Mouse (Mus musculus): ENCODE results near the gene Zfand6. TPM values are rescaled to one million over a fixed set of nuclear protein-coding genes. Genes with fewer than 3 reads are reported as not detected.

Gene Zfand6
- polyA plus RNA-seq, 1 experiment, result 89.4 TPM

DNA sequence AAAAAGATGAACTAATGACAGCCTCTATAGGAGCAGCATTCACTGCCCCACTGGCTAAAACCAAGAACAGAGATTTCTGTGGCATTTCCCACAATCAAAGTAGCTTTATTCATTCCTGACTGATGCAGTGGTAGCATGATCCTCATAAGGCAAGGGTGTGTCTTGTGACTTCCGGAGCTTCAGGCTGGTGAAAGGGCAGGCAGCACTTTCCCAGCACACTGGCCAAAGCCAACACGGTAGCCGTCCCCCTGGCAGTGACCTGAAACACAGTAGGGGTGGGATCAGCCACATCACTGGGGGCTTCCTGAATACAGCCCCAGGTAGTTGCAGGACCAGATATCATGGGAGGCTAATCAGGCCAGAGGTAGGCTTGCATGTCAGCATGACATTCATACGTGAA, 104.7 kb downstream of the Zfand6 start:
- no peak overlapping the region for H3K4me3 ChIP-seq (replicated peaks; ENCODE audit: control insufficient read depth, low read depth, low read length)
- H3K27ac ChIP-seq (ENCODE audit: control insufficient read depth, insufficient read depth, low read depth, low read length, poor library complexity), result no peak overlapping the region
- TF ChIP-seq CTCF (IDR thresholded peaks at IDR 0.05; ENCODE audit: control insufficient read depth, insufficient read depth, low read length) (no peak), POLR2A (IDR thresholded peaks at IDR 0.05; ENCODE audit: borderline replicate concordance, control insufficient read depth, low read depth, low read length) (no peak)
- H3K4me1 ChIP-seq (ENCODE audit: control insufficient read depth, insufficient read depth, low read length), result no peaks in the 10 kb centered on the region
- WGBS, result 83% methylated on average over 4 of the region's 4 CpGs

DNA sequence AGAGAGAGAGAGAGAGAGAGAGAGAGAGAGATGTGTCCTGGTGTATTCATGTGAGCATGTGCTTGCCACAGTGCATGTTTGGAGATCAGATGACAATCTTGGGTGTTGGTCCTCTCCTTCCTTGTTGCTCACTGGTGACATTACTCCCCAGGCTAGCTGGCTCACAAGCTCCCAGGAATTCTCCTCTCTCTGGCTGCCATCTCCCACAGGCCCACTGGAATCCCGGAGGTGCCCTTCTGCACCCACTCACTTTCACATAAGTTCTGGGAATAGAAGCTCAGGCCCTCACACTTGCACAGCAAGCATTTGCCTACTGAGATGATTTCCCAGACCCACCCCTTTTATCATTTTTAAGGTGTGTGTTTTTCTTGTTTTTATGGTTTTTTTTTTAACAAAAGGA, 110.0 kb downstream of the Zfand6 start:
- 89% methylated on average over 1 of the region's 1 CpGs for WGBS
- no peak overlapping the region for H3K27ac ChIP-seq (ENCODE audit: control insufficient read depth, insufficient read depth, low read depth, low read length, poor library complexity)
- TF ChIP-seq POLR2A (IDR thresholded peaks at IDR 0.05; ENCODE audit: borderline replicate concordance, control insufficient read depth, low read depth, low read length), result no peak
- TF ChIP-seq CTCF (IDR thresholded peaks at IDR 0.05; ENCODE audit: control insufficient read depth, insufficient read depth, low read length), result no peak
- no peak overlapping the region for H3K4me3 ChIP-seq (replicated peaks; ENCODE audit: control insufficient read depth, low read depth, low read length)
- H3K4me1 ChIP-seq (ENCODE audit: control insufficient read depth, insufficient read depth, low read length), result no peaks in the 10 kb centered on the region

DNA sequence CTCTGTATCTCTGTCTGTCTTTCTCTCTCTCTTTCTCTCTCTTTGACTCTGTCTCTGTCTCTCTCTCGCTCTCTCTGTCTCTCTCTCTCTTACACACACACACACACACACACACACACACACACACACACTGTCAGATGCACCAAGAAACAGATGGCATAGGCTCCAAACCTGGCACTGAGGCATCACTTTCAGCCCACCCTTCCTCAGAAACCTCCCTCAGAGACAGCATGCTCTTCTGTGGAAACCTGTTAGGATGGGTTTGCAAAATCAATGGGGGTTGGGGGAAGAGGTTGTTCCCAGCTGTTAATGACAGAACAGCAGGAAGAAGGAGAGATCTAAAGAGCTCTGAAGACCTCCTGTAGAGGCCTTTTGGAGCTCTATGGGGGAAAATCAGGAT, 110.9 kb downstream of the Zfand6 start:
- Histone ChIP-seq H3K27ac (ENCODE audit: control insufficient read depth, insufficient read depth, low read depth, low read length, poor library complexity) (no peak overlapping the region), H3K4me3 (replicated peaks; ENCODE audit: control insufficient read depth, low read depth, low read length) (no peak overlapping the region), H3K4me1 (ENCODE audit: control insufficient read depth, insufficient read depth, low read length) (no peaks in the 10 kb centered on the region)
- TF ChIP-seq POLR2A (IDR thresholded peaks at IDR 0.05; ENCODE audit: borderline replicate concordance, control insufficient read depth, low read depth, low read length) (no peak), CTCF (IDR thresholded peaks at IDR 0.05; ENCODE audit: control insufficient read depth, insufficient read depth, low read length) (no peak)
- 80% methylated on average over 1 of the region's 1 CpGs for WGBS

DNA sequence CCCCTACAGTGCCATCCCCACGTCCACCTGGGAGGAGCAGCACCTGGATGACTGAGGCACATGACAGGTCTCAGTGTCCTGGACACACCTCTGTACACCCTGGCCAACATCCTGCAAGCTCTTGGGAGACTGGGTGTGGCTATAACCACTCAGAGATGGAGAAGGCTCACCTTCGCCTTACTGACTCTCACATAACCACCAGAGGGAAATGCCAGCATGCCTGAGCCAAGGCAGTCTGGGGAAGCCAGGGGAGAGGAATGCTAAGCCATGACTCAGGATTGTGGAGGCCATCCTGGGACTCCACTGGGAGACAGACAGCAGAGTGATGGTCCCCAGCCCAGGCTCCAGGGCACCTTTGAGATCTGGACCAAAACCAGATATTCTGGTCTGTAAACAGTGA, 112.7 kb downstream of the Zfand6 start:
- no peak for TF ChIP-seq CTCF (IDR thresholded peaks at IDR 0.05; ENCODE audit: control insufficient read depth, insufficient read depth, low read length)
- no peak for TF ChIP-seq POLR2A (IDR thresholded peaks at IDR 0.05; ENCODE audit: borderline replicate concordance, control insufficient read depth, low read depth, low read length)
- H3K4me3 ChIP-seq (replicated peaks; ENCODE audit: control insufficient read depth, low read depth, low read length), result no peak overlapping the region
- 67% methylated on average over 2 of the region's 2 CpGs for WGBS
- H3K27ac ChIP-seq (ENCODE audit: control insufficient read depth, insufficient read depth, low read depth, low read length, poor library complexity), result no peak overlapping the region
- H3K4me1 ChIP-seq (ENCODE audit: control insufficient read depth, insufficient read depth, low read length), result no peaks in the 10 kb centered on the region

DNA sequence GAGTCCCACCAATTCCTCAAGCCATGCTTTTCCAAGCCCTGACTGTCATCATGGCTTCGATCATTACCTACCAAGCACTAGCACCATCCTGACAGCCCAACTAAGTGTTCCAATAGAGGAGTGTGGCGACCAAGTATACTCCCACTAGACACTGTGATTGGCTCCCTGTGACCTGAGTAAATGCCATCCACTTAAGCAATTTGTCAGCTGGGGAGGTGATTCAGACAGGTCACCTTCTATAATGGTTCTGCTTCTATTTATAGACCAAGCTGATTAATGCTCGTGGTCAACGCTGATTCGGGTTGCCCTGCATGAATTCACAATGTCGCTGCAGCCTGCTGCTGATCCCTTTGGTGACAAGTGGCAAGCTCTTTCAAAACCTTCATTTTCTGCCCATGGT, 123.6 kb downstream of the Zfand6 start:
- no peak overlapping the region for H3K27ac ChIP-seq (ENCODE audit: control insufficient read depth, insufficient read depth, low read depth, low read length, poor library complexity)
- H3K4me3 ChIP-seq (replicated peaks; ENCODE audit: control insufficient read depth, low read depth, low read length), result no peak overlapping the region
- no peaks in the 10 kb centered on the region for H3K4me1 ChIP-seq (ENCODE audit: control insufficient read depth, insufficient read depth, low read length)
- no peak for TF ChIP-seq POLR2A (IDR thresholded peaks at IDR 0.05; ENCODE audit: borderline replicate concordance, control insufficient read depth, low read depth, low read length)
- TF ChIP-seq CTCF (IDR thresholded peaks at IDR 0.05; ENCODE audit: control insufficient read depth, insufficient read depth, low read length), result no peak
- 52% methylated on average over 6 of the region's 6 CpGs for WGBS

DNA sequence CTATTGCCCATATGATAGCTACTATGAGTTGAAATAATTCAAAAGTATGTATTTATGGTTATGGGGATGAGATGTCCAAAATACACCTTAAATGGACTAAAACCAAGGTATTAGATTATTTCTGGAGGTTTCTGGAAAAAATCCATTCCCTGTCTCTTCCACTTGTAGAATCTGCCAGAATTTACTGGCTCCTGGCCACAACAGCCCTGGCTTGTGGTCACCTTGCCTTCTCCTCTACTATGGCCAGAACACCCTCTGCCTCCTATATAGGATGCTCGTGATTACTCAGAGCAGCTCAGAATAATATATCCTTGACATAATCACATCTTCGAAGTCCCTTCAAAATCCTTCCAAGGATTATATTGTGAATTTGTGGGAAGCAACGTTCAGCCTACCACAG, 125.5 kb downstream of the Zfand6 start:
- WGBS, result 69% methylated on average over 3 of the region's 3 CpGs
- TF ChIP-seq POLR2A (IDR thresholded peaks at IDR 0.05; ENCODE audit: borderline replicate concordance, control insufficient read depth, low read depth, low read length) (no peak), CTCF (IDR thresholded peaks at IDR 0.05; ENCODE audit: control insufficient read depth, insufficient read depth, low read length) (no peak)
- Histone ChIP-seq H3K4me3 (replicated peaks; ENCODE audit: control insufficient read depth, low read depth, low read length) (no peak overlapping the region), H3K4me1 (ENCODE audit: control insufficient read depth, insufficient read depth, low read length) (no peaks in the 10 kb centered on the region), H3K27ac (ENCODE audit: control insufficient read depth, insufficient read depth, low read depth, low read length, poor library complexity) (no peak overlapping the region)

Other genes with a start within 250 kb of the Zfand6 start
- 2.3 TPM in 1 of 2 replicates, not detected in the other for gene Gm2115, start 161.0 kb downstream of the Zfand6 start, polyA plus RNA-seq (2011; ENCODE audit: insufficient read depth, insufficient read length, low replicate concordance, missing spikeins)
- gene Fah, start 83.2 kb downstream of the Zfand6 start, polyA plus RNA-seq (2011; ENCODE audit: insufficient read depth, insufficient read length, low replicate concordance, missing spikeins), result 3.3 and 16.6 TPM in 2 replicates
- gene Olfr291, start 163.6 kb upstream of the Zfand6 start, polyA plus RNA-seq (2011; ENCODE audit: insufficient read depth, insufficient read length, low replicate concordance, missing spikeins), result not detected in 2 replicates